Mouse (Mus musculus): ENCODE results near the gene Cd47.
A peak's percentile ranks its signal among the peaks of the same experiment; 100 is the strongest.
"Not testable (repeated sequence)": the region's sequence is repeated elsewhere in the genome, so short reads cannot be mapped to it uniquely, and the experiment has no call there.

Gene Cd47

DNA sequence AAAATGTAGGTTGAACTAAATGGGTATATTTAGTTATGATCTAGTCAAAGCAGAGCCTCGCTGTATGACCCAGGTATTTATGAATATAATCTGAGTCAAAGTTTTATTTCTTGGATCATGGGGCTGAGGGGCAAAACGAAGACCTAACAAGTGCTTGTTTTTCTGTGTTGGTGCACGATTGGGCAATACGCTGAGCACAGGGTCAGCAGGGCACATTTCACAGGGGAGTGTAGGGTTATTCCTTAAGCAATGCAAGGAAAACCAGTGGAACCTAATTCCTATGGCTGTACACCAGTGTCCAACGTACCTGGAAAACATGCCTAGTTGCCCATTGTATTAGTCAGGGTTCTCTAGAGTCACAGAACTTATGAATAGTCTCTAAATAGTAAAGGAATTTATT lies 12.6 kb upstream of the Cd47 start:
- DNase-seq (ENCODE audit: low read depth, low spot score) = no peak

DNA sequence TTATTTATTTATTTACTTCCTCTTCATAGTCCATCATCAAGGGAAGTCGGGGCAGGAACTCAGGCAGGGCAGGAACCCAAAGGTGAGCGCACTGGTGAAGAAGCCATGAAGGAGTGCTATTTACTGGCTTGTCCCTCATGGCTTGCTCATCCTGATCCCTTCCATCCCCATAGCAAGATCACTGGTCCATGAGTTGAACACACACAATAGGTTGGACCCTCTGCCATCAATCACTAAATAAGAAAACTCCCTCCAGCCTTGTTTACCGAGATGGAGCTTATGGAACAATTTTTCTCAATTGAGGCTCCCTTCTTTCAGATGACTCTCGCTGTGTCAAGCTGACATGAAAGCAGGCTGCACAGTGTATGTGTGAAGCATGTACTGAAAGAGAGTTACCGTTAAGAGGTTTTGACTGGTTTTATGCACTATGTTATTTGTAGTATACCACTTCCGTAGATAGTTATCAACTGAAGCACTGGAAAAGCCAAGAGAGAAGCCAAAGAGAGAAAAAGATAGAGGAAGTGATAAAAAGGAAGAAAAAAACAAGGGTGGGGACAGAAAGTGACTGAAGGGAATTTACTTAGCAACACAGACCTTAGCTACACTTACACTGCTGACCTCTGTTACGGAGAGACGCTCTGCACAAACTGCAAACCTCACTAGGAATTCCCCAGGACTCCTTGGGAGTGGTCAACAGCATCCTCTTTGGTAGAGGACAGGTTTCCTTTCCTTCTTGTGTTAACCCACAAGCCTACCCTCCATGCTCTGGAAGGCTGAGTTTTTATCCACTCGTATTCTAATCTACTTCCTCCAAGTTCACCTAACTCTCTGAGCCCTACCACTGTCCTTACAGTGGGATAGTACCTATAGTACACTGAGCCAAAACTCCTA lies 9.5 kb upstream of the Cd47 start:
- no peak for DNase-seq (ENCODE audit: low read depth, low spot score)

DNA sequence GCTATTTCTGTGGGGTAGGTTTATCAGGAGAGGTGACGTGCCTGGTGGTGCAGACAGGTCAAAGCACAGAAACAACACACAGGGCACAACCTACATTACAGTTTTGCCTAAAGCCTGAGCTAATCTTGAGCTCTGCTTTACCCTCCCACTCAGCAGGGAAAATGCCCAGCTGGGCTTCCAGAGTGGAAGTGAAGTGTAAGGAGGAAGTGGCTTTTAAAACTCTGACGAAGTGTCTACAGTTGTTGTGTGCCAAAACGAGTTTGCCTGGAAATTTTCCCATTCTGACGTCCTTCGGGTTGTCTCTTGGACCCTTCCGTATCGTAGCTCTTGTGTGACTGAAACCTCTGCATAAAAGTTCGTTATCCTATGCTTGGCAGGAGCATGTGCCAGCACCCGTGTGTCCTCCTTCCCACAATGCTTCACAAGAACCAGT lies 7.9 kb upstream of the Cd47 start:
- DNase-seq (ENCODE audit: low read depth, low spot score) = no peak

DNA sequence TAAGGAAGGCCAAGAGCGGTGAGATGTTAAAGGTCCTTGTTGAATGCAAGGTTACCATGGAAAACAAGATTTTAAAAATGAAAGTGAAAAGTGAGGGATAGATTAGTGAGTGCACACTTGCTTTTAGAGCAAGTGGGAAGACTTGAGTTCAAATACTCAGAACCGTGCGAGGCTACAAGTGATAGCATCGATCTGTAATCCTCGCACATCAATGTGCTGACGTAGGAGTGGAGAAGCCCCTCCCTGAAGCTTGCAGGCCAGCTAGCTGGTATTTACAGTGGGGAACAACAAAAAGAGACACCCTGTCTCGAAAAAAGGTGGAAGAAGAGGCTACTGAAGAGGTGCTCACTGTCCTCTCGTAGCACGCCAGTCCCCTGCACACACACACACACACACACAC lies 6.7 kb upstream of the Cd47 start:
- no peak for DNase-seq (ENCODE audit: low read depth, low spot score)

- DNase-seq (ENCODE audit: low read depth, low spot score) = no peak
Observed at GRCm38 (mm10) chr16:49796271-49796670, 4.1 kb upstream of the Cd47 start.

DNA sequence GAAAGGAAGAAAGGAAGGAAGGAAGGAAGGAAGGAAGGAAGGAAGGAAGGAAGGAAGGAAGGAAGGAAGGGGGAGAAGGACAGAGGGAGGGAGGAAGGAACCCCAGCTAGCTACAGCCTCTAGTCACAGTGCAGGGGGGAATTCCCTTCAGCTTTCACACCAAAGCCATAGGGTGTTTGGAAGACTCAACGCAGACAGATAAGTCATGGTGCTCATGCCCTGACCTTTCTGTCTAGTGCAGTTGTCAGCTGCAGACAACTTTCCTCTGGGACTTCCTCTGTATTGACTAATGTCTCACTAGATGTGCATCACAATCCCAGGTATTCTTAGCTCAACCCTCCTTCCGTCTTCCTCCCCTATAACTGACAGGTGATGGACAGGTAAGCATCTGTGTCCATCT lies 3.4 kb upstream of the Cd47 start:
- DNase-seq (ENCODE audit: low read depth, low spot score) = no peak

GRCm38 (mm10) chr16:49798790-49799189 lies 1.5 kb upstream of the Cd47 start:
- no peak for DNase-seq (ENCODE audit: low read depth, low spot score)

DNA sequence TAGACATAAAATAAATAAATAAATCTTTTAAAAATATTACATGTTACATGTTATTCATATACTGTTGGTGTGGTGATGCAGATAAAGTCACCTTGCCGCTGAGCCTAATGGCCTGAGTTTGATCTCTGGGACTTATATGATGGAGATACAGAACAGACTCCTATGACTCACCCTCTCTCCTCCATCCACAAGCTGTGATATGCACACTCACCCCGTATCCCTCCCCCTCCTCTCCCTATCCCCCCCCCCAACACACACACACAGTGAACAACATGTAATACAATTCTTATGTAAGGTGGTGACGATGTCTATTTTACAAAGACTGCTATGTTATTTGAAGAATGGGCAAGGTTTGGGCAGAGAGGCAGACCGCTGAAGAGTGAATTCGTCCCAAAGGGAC lies 663 bp downstream of the Cd47 start:
- DNase-seq (ENCODE audit: low read depth, low spot score) = no peak

DNA sequence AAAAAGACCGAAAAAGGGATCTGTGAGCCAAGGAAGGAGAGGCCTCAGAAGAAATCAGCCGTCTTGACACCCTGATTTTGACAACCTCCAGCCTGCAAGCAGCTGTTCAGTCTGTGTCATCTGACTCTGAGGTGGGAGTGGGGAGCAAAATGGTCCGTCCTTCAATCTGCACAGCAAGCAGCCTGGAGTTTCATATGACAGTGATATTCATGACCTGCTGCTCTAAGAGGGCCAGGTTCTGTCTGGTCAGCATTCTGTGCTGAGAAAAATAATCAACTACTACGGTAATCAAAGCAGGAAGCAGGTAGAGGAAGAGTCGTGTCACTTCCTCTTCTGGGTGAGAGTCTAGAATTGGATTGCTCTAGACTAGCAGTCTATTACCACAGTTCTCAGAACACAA lies 1.1 kb downstream of the Cd47 start:
- DNase-seq (ENCODE audit: low read depth, low spot score) = no peak

DNA sequence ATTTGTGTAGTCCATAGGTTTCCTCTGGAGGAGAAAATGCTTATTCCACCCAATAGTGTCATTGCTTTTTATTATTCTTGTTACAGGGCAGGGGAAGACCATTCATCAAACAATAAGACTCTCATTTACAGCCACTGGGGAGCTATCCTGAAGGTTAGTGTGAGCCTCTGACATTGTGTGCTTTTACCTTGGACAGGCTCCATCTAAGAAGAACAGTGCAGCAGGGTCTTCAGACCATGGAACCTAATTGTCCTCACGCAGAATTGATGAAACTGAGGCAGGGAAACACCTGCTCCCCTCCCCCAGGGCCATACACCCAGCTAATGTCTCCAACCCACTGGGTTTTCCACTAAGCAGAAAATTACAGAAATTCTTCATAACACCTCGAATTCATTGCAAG lies 2.7 kb downstream of the Cd47 start:
- DNase-seq (ENCODE audit: low read depth, low spot score) = no peak

DNA sequence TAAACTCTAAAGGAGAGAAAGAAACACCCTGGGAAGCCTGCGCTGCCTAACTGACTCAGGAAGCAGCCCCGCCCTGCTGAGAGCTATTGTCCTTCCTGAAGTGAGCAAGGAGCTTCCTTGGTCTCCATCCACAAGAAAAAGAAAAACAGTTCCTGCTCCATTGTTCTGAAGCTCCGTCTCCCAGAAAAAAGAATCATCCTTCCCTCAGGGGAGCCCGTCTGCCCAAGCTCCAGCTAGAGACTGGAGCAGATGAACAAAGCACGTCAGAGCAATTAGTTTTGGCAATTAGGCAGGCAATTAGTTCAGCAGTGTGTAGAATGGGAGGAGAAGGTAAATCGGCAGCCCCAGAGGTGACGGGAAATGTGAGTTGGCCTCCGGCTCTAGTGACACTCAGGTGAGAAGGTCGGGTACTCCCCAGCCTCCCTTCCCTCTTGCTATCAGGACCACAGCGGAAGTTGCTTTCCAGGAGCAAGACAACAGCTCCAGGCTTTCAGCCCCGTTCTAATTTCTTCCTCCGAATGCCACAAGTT lies 3.7 kb downstream of the Cd47 start:
- DNase-seq (ENCODE audit: low read depth, low spot score) = no peak

DNA sequence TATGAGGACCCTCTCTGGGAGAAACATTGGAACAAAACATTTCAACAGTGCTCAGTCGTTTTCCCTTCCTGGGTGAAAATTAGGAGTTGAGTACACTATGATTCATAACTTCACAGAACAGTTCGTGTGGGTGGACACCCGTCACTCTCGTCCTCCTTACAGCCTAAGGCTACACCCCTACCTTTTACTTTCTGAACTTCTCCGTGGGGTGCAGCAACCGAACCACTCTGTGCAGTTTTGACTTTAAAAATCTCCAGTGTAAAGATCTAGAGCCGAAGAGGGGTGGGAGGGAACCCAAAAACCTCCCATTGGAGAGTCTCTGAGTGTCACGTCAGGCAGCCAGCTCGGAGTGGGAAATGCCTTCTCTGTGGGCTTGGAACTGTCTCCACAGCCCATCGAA lies 6.6 kb downstream of the Cd47 start:
- DNase-seq (ENCODE audit: low read depth, low spot score) = no peak

- DNase-seq (ENCODE audit: low read depth, low spot score) = no peak
Observed at GRCm38 (mm10) chr16:49807419-49807841, 7.1 kb downstream of the Cd47 start.

DNA sequence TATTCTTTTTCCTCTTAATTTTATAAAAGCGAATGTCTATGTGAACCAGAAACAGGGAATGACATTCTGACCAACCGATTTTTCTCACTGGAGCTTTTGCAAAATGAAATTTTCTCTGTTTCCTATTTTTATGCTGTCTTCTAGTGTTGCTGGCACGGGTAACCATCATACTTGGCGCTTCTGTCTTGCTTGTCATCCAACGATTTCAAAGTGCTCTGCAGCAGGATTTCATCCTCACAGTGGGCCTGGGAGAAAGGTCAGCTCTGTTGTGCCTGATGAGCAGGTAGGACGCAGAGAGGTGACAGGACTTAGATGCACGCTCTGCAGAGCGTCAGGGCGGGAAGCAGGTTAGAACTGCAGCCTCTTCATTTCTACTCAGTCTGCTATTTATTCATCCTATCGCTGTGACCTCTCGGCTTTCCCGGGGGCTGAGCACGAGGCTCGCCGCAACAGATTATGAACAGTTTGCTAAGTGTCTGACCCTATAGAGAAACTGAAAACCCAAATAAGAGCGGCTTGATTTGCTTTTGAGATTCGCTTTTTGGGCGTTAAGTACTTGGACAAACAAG lies 7.6 kb downstream of the Cd47 start:
- no peak for DNase-seq (ENCODE audit: low read depth, low spot score)

DNA sequence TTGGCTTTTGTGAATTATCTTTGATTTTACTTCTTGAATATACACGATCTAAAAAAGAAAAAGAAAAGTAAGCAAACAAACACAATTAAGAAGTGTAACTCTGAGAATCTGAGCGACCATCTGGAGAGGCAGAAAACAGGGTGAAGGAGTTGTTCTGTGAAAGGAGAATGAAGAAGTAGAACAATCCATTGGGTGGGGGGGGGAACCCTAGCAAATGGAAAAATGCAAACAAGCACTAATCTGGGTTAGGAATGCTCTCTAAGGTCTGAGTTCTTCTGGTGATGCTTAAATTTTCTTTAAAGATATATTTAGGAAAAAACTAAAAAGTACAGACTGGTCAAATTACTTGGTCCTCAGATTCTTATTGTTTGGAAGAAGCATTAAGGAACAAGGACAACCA lies 11.6 kb downstream of the Cd47 start:
- DNase-seq (ENCODE audit: low read depth, low spot score) = no peak

DNA sequence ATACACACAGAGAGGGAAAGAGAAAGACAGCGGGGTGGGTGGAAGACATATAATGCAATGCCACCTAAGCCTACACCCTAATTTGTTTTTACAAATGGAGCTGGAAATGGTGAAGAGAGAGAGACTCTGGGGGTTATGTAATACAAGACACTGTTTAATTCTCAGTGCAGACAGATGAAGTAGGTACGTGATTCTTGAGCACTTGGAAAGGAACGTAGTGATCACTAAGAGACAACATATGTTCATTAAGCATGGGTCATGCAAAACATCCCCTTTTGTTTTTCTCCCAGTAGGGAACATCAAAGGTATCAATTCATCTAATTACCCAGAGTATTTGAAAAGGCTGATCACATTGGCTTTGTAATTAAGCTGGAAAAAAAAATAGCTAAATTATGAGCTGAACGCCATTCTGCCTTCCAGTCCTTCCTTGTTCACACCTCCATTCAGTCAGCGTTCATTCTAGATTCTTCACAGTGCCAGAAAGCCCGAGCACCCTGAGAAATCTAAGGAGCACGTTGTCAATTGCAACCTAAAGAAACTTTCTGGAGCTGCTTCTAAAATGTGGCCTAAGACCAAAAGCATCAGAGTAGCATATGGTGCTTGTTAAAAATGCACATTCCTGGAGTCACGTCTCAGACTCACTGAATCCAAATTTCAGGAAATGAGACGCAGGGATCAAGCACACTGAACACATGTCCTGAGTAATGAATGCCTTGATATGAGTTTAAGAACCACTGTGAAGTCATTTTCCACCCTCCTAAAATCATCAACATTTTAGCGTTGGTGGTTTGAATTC lies 12.7 kb downstream of the Cd47 start:
- DNase-seq (ENCODE audit: low read depth, low spot score) = peak; percentile 73

GRCm38 (mm10) chr16:49814419-49814818 lies 14.1 kb downstream of the Cd47 start:
- peak; percentile 53 for DNase-seq (ENCODE audit: low read depth, low spot score)

DNA sequence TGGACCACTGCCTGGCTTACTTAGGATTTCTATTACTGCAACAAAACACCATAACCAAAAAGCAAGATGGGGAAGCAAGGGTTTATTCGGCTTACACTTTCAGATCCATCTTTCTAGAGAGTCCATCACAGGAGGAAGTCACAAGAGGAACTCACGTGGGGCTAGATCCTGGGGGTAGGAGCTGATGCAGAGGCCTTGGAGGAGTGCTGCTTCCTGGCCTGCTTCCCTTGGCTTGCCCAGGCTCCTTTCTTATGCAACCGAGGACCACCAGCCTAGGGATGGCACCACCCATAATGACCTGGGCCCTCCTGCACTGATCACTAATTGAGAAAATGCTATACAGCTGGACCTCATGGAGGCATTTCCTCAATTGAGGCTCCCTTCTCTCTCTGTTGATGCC lies 16.6 kb downstream of the Cd47 start:
- no peak for DNase-seq (ENCODE audit: low read depth, low spot score)

DNA sequence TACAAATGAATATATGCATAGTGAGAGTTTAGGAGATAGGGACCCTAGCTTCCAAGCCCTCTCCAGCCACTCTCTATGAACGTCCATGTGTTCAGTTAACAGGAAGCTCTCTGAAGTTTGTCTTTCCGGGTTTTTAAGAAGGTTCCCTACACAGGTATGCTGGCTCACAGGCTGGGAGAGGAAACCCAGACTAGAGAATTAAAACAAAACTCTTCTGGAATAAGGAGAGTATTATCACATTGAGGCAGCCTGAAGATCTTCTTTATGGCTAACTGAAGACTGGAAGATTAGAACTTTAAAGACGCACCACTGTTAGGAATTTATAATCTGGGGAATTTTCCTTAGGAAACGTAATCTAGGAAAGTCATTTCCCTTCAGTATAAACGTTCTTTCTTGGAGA lies 17.8 kb downstream of the Cd47 start:
- no peak for DNase-seq (ENCODE audit: low read depth, low spot score)

DNA sequence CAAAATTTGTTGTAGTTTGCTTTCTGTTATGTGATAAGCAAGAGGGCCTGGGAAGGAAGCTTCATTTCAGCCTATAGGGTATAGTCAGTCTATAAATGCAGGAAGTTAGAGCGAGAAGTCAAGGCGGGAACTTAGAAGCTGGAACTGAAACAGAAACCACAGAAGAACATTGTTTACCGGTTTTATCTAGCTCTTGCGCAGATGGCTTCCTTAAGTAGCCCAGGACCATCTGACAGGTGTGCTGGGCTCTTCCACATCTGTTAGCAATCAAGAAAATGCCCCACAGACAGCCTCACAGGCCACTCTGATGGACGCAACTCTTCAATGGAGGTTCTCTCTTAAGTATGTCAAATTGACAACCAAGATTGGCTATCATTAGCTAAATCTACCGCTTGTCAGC lies 18.3 kb downstream of the Cd47 start:
- no peak for DNase-seq (ENCODE audit: low read depth, low spot score)

GRCm38 (mm10) chr16:49819494-49819893 lies 19.2 kb downstream of the Cd47 start:
- DNase-seq (ENCODE audit: low read depth, low spot score) = no peak

GRCm38 (mm10) chr16:49830911-49831310 lies 30.6 kb downstream of the Cd47 start:
- not testable (repeated sequence) for DNase-seq (ENCODE audit: low read depth, low spot score)
